Mouse (Mus musculus) bone marrow, adult 2 months (tissue): ENCODE data around the gene Zdhhc6.

Experiments used
- CTCF ChIP-seq: fragments of 200-500 bp; IDR thresholded peaks from 2 replicates; pipeline ENCODE4 v1.5.1; 2011; ENCODE audit warnings: low read length, control low read depth; ENCODE audit not compliant: control insufficient read depth, insufficient read depth
- POLR2A ChIP-seq: fragments of 200-500 bp; IDR thresholded peaks from 2 replicates; pipeline ENCODE4 v1.6.1; 2011; ENCODE audit warnings: low read depth, mild to moderate bottlenecking, control low read depth, low read length, borderline replicate concordance; ENCODE audit not compliant: control insufficient read depth

DNA sequence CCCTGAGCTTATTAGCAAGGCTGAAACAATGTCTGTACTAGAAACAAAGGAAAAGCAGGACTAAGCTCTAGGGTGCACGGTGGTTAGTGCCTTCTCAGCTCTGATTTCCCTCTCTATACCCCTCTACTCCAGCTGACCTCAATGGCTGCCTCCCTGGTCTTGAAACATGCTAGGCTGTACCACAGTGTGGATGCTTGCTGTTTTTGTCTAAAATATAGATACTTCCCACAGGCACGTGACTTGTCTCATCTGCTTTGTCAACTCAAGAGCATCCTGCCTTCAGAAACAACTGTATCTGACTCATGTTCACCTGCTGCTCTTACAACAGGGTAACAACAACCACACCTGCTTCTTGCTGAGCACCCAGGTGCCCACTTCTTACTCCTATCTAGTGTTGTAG is 18.3 kb downstream of the Zdhhc6 start:
- TF ChIP-seq CTCF (no peak), POLR2A (no peak)
